Mouse (Mus musculus) megakaryocyte progenitor cell, adult 5-6 weeks (primary cell): Measurements from ENCODE around the gene C1ql4. TPM values are rescaled to one million over a fixed set of nuclear protein-coding genes. Genes with fewer than 3 reads are reported as not detected.
"Not testable (repeated sequence)": the region's sequence is repeated elsewhere in the genome, so short reads cannot be mapped to it uniquely, and the experiment has no call there.

Experiments used
- ATAC-seq: replicated peaks from 2 replicates; pipeline ENCODE4 v1.8.0; 2016; ENCODE audit warnings: mild to moderate bottlenecking, moderate TSS enrichment, inconsistent platforms; ENCODE audit not compliant: poor library complexity
- total RNA-seq, 2 experiments: library from RNA; stranded (forward) in 1 of 2; stranded (reverse) in 1 of 2; fragments of 157-497, 149-512 nt in 1 of 2; fragments of 200-1000 nt in 1 of 2; gene quantifications; 2 replicates each; pipeline versions ENCODE4 v1.2.3 to v1.2.4; 2015 to 2017

Gene C1ql4
- total RNA-seq, 2 experiments from 2014 or later: not detected

DNA sequence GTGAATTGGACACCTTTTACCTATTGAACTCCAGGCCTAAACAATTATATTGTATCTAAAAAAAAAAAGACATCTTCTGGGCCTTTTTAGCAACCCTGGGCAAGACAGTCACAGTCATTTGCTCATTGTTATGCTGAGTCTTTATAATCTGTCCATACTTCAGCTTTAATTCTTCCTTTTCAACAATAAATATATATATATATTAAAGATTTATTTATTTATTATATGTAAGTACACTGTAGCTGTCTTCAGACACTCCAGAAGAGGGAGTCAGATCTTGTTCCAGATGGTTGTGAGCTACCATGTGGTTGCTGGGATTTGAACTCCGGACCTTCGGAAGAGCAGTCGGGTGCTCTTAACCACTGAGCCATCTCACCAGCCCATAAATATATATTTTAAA lies 11.6 kb downstream of the C1ql4 start:
- ATAC-seq: not testable (repeated sequence)

- peak; percentile 96 for ATAC-seq
Measured at GRCm38 (mm10) chr15:99074600-99075333, 12.8 kb downstream of the C1ql4 start.

GRCm38 (mm10) chr15:99074019-99074599 lies 13.5 kb downstream of the C1ql4 start, which contains the start of gene Troap:
TSS of gene Troap (plus strand) at chr15:99074575.
- no peak for ATAC-seq

DNA sequence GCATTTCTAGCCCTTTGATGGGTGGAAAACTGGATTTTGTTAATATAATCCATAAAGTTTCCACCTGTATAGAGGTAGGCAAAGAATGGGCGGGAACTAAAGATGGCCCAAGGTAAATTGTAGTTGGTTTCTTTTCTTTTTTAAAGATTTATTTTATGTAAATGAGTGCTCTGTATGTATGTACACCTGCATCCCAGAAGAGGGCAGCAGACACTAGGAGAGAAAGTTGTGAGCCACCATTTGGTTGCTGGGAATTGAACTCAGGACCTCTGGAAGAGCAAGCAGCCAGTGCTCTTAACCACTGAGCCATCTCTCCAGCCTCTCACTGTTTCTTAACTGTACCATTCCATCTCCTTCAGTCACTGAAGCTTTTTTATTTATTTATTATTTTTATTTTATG lies 15.6 kb downstream of the C1ql4 start:
- no peak for ATAC-seq

- ATAC-seq: no peak
Measured at GRCm38 (mm10) chr15:99065557-99066165, 22.0 kb downstream of the C1ql4 start.

- ATAC-seq: peak; percentile 75
Measured at GRCm38 (mm10) chr15:99056332-99056731, 31.3 kb downstream of the C1ql4 start.

DNA sequence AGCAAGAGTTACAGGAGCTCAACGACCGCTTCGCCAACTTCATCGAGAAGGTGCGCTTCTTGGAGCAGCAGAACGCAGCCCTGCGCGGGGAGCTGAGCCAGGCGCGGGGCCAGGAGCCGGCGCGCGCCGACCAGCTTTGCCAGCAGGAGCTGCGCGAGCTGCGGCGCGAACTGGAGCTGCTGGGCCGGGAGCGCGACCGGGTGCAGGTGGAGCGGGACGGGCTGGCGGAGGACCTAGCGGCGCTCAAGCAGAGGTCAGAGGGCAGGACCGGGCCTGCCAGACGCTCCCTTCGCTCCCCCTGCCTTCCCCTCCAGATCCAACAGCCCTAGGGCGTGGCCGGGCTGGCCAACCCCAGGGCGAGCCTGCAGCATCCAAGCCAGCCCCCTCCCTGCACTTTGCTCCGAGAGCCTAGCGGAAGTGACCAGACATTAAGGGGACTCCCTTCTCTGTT lies 32.1 kb downstream of the C1ql4 start:
- ATAC-seq: peak; percentile 30

- no peak for ATAC-seq
Measured at GRCm38 (mm10) chr15:99055040-99055439, 32.6 kb downstream of the C1ql4 start, which contains the start of gene Prph. TSS of gene Prph (plus strand) at chr15:99055174.

GRCm38 (mm10) chr15:99053373-99053772 lies 34.2 kb downstream of the C1ql4 start:
- no peak for ATAC-seq

- ATAC-seq: peak; percentile 82
Measured at GRCm38 (mm10) chr15:99049473-99050253, 38.0 kb downstream of the C1ql4 start.

GRCm38 (mm10) chr15:99045734-99046133 lies 41.9 kb downstream of the C1ql4 start:
- ATAC-seq: not testable (repeated sequence)

- ATAC-seq: no peak
Measured at GRCm38 (mm10) chr15:99044854-99045253, 42.8 kb downstream of the C1ql4 start.

DNA sequence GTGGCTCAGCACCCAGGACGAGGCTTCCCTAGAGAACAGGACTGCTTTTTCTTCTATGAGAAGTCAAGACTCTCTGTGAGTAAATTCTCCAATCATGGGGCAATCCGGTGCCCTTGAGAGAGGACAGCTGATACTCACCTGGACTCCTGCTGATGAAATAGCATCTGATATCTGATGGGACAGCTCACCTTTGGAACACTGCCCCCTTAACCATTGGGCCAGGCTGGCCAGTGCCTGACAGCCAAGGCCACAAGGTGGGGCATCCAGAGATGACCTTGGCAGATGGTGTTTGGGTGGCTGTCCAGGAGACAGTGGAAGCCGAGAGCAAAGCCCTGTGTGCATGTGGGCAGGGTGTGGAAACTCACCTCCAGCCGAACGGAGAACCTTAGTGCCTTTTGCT lies 45.3 kb downstream of the C1ql4 start:
- ATAC-seq: no peak

DNA sequence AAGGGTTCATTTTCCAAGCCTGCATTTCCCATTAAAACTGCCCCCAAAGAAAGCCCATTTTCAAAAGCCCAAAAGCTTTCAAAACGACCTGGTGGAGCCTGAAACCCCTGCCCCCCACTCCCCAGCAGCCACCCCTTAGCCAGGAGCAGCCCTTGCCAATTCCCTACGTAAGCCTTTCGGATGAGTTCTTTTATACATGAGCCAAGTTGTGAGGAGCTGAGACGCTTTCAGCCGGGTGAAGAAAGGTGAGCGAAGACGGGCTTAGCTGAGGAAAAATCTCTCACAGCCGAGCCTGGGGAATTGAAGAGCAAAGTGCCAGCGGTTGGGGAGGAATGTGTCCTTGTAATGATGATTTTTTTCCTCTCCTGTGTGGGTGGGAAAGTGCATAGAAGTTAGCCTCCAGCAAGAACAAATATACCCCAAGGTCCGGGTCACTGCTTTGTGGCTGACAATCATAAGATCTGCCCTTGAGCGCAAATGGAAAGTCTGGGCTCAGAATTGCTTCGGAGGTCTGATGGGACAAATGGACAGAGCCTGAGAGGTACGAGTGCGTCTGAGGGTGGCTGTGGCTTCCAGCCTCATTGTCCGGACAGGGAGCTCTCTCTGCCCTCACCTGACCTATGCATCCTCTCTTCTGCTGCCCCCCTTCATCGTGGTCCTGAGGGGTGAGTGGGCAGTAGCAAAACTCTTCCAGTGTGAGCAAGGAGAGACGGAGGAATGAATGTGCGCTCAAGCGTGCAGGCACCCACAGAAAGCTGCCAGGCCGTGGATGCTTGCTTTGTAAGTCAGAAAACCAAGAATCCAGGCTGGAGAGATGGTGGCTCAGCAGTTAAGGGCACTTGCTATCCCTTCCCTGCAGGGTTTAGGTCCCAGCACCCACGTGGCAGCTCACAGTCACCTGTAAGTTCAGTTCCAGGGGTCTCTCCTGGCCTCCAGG lies 46.4 kb downstream of the C1ql4 start:
- ATAC-seq: no peak

- ATAC-seq: peak; percentile 73
Measured at GRCm38 (mm10) chr15:99039996-99040919, 47.4 kb downstream of the C1ql4 start.

DNA sequence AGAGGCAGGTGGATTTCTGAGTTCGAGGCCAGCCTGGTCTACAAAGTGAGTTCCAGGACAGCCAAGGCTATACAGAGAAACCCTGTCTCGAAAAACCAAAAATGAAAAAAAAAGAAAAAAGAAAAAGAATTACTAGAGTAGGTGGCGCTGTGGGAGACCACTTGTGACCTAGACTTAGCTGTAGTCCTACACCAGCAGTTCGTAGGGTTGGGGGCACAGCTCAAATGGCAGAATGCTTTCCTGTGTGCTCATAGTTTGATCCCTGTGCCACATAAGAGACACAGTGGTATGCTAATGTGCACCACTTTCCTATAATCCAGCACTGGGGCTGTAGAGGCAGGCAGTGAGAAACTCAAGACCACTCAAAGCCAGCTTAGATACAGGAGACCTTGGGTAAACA lies 48.3 kb downstream of the C1ql4 start:
- no peak for ATAC-seq

- no peak for ATAC-seq
Measured at GRCm38 (mm10) chr15:99038797-99039196, 48.8 kb downstream of the C1ql4 start.

- no peak for ATAC-seq
Measured at GRCm38 (mm10) chr15:99038025-99038424, 49.6 kb downstream of the C1ql4 start.
